Comparison of ENCODE assay signal across 16 mouse cellular contexts in the genomic region with DNA sequence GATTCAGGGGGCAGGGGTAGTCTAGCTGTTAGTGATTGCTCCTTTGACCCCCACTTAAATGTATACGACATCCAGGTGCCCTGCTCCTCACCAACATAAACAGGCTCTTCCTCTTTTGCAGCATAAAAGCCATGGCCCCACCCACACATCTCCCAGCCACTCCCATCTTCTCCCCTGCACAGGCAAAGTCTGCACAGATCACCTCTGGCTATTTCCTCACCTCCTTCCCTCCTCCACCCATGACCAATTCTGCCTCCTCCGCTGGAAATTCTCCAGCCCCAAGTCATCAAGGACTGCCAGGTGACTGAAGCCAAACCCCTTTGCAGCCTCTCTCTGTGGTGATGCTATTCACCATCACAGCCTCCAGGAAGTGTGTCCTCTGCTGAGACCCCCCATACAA.
"Had no signal": no experiment of that assay in that cellular context is flagged by ENCODE, and none has a peak within 500 bp of the region (broad histone marks: within the 10 kb centered on the region; RNA-seq: fewer than 3 reads in every experiment).

No protein-coding gene starts in this region.

- H3K4me2 ChIP-seq: limb, embryonic 13.5 days; liver, embryonic 15.5 days; lung, embryonic 14.5 days; neural tube, embryonic 15.5 days; stomach, embryonic 15.5 days had no signal

- H3K9me3 ChIP-seq: limb, embryonic 13.5 days; liver, embryonic 15.5 days; midbrain, embryonic 10.5 days; neural tube, embryonic 15.5 days; stomach, embryonic 15.5 days had no signal

- H3K4me1 ChIP-seq: limb, embryonic 13.5 days; liver, embryonic 15.5 days; midbrain, embryonic 10.5 days; neural tube, embryonic 15.5 days; stomach, embryonic 15.5 days had no signal

- H3K36me3 ChIP-seq: limb, embryonic 13.5 days; liver, embryonic 15.5 days; midbrain, embryonic 10.5 days; neural tube, embryonic 15.5 days; stomach, embryonic 15.5 days had no signal

- H3K9ac ChIP-seq: limb, embryonic 13.5 days; liver, embryonic 15.5 days; lung, embryonic 14.5 days; neural tube, embryonic 15.5 days; stomach, embryonic 15.5 days had no signal

- H3K27ac ChIP-seq: layer of hippocampus, adult 2 months; limb, embryonic 13.5 days; liver, embryonic 15.5 days; midbrain, embryonic 10.5 days; neural tube, embryonic 15.5 days; stomach, embryonic 15.5 days had no signal

- DNase-seq: kidney, postnatal 10 days; kidney, postnatal 4 days; left cerebral cortex, postnatal 4 days; lung, embryonic 14.5 days; lung, postnatal 4 days; midbrain, embryonic 14.5 days; right cerebral cortex, adult 18-20 months; right cerebral cortex, postnatal 4 days; thymus, postnatal 4 days had no signal

- H3K27me3 ChIP-seq: limb, embryonic 13.5 days; liver, embryonic 15.5 days; neural tube, embryonic 15.5 days; stomach, embryonic 15.5 days had no signal

- H3K4me3 ChIP-seq: layer of hippocampus, adult 2 months; limb, embryonic 13.5 days; liver, embryonic 15.5 days; midbrain, embryonic 10.5 days; myocyte; neural tube, embryonic 15.5 days; stomach, embryonic 15.5 days had no signal
